Mouse (Mus musculus) layer of hippocampus, adult 11-12 months (tissue): ENCODE data around the gene Wfdc1.

Experiments
- DNase-seq: peaks from one replicate; pipeline ENCODE4 v3.0.0; 2022; ENCODE audit warnings: low spot score

Gene Wfdc1

DNA sequence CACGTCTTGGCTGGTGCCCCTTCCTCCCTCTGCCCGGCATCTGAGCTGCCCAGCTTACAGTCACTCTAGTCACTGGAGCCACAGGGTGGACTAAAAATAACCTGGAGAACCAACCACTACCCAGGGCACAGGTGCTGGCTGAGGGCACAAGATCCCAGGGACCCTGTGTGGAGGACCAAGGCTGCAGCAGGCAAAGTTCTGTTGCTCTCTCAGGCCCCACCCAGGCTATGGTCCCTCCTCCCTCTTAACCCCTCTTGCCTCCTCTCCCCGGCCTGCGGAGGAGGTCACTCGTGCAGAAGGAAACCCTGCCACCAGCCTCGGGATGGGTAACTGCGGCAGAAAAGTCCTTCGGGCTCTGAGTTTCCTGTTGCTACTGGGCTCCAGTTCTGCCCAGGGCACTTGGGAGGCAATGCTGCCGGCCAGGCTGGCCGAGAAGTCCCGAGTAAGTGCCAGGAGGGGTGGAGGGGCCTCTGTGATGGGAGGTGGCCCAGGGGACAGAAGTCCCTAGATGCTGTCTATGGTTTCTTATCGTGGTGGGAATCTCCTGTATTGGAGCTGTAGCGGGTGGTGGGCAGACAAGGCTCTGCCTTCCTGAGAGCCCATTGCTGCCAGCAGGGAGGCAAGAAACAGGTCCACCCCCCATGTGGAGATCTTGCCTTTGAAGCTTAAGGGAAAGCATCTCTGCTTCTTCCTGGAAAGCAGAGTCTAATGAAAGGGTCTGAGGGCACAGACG is at the start of gene Wfdc1:
TSS of gene Wfdc1 (plus strand) at position 147 of the 733 bp plus-strand sequence.
- no peak for DNase-seq

DNA sequence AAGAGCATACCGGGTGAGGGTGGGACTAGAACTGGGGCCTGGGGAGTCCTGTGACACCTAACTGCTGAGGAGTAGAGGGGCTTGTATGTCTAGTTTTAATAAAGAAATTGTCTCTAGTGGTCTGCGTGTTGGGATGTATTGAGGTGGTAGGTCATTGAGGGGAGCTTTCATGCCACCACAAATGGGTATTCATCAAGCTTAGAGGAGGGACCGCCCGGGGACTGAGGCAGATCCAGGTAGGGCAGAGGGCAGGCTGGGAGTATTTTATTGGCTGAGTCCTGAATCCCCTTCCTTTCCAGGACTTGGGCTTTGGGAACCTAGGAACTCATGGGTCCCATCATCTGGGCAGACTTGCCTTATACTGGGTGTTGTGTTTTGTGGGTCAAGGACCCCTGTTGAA is 49.4 kb upstream of the Wfdc1 start:
- DNase-seq, result no peak

- no peak for DNase-seq
These were observed 48.6 kb upstream of the Wfdc1 start for GRCm38 (mm10) chr8:119617586-119617985.

DNA sequence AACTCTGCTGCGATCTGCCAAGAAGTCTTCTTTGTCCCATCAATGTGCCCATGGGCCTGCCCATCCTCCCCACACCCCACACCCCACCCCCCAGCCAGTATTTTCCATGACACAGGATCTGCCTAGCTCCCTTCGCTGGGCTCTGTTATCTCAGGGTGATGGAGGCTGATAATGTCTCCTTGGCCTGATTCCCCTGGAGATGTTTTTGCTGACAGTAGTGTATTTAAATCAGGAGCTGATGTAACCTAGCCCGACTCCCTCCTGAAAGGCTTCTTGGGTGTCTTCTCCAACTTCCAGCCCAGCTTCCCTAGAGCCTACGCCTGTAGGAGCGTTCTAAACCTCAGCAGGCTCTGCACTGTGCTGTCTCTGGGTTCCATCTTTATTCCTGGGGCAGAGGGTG is 47.3 kb upstream of the Wfdc1 start:
- DNase-seq, result no peak

DNA sequence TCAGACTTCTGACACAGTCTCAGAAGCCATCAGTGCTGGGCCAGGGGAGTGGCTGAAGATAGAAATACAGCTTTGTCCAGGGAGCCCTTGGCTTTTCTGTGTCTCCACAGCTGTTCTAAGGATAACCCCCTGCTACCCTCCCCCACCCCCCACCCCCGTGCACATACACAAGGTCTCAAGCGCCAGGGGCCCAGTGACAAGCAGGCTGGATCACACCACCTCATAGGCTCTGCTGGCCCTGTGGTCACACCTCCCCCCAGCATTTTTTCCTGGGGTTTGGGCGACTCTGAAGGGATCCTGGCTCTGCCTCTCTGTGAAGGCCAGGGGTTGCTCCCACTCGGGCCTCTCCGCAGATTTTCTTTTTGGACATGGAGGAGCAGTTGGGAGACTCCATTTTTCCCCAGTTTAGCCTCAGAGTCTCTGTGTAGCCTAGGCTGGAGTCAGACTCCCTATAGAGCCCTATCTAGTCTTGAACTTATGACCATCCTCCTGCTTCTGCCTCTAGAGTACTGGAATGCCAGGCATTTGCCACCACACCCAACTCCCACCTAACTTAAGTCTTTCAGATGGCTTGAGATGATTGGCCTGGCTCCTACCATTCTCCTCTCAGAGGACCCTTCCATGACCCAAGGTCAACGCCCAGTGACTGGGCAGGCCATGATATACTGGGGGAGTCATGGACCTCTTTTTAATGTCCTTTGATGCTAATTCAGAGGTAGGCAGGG is 45.9 kb upstream of the Wfdc1 start:
- no peak for DNase-seq

- no peak for DNase-seq
These were observed 45.2 kb upstream of the Wfdc1 start for GRCm38 (mm10) chr8:119620848-119621465.

- no peak for DNase-seq
These were observed 43.6 kb upstream of the Wfdc1 start for GRCm38 (mm10) chr8:119622555-119622954.

- no peak for DNase-seq
These were observed 43.1 kb upstream of the Wfdc1 start for GRCm38 (mm10) chr8:119623061-119623460.

GRCm38 (mm10) chr8:119623744-119624143 is 42.4 kb upstream of the Wfdc1 start:
- DNase-seq, result no peak

GRCm38 (mm10) chr8:119624916-119625315 is 41.2 kb upstream of the Wfdc1 start:
- DNase-seq, result no peak

DNA sequence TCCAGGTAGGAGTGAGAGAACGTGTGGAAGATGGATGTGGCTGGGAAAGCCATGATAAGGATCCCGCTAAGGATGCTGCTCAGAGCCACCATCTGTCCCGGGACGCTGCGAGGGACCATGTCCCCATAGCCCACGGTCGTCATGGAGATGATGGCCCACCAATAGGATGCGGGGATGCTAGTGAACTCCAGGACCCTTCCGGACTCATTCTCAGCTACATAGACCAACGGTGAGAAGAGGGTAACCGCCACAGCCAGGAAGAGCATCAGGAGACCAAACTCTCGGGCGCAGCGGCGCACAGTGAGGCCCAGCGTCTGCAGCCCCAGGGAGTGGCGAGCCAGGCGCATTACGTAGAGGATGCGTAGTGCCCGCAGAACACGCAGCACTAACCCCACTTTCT is 40.4 kb upstream of the Wfdc1 start:
- no peak for DNase-seq

DNA sequence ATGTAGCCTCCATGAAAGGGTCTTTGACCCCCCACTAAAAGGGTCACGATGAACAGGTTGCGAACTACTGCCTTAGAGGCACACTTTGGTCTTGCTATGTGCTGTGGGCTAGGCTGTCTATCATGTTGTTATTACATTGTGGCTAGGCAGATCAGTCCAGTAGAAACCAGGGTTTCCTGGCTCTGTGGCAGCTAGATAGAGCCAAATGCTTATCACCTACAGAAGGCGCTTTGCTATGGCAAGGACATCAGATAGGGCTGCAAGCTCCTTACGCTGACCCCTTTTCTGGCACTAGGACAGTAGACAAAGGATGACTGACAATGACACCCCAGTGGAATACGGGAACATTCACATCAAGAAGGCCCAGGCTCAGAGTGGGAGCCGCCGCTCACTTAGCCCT is 39.0 kb upstream of the Wfdc1 start:
- no peak for DNase-seq

- DNase-seq, result no peak
These were observed 38.4 kb upstream of the Wfdc1 start for GRCm38 (mm10) chr8:119627613-119628359.

- no peak for DNase-seq
These were observed 35.3 kb upstream of the Wfdc1 start for GRCm38 (mm10) chr8:119630841-119631240.

GRCm38 (mm10) chr8:119632246-119632645 is 33.9 kb upstream of the Wfdc1 start:
- no peak for DNase-seq

GRCm38 (mm10) chr8:119632909-119633308 is 33.3 kb upstream of the Wfdc1 start:
- DNase-seq, result no peak

DNA sequence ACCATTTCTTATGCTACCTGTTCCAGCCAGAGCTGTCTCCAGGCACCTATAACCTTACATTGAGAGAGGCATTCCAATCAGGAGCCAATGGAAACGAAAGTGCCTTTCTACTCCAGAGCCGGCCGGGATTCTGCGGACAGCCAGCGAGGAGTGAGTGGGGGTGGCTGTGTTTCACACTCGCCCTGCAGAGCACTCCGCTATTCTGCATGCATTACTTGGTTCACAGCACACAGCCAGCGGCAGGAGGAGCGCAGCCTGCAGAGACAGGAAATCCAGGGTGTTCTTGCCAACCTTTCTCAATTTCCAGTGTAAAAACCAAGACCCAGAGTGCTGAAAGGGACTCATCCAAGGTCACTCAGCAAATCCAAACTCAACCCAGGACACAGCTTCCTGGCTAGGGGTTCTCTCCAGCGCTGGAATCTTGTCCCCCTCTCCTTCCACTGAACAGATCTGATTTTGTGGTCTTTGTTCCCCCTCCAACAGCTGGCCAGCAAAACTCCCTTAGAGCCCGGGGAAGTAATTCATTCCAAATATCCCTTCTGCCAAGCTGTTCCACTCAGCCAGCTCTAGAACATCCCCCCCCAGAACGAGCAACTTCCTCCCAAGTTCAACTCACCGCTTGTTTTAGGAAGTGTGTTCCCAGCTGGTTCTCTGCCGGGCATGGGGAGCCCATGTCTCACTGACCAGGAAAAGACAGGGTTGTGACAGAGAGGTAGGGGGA is 31.4 kb upstream of the Wfdc1 start:
- DNase-seq, result no peak

DNA sequence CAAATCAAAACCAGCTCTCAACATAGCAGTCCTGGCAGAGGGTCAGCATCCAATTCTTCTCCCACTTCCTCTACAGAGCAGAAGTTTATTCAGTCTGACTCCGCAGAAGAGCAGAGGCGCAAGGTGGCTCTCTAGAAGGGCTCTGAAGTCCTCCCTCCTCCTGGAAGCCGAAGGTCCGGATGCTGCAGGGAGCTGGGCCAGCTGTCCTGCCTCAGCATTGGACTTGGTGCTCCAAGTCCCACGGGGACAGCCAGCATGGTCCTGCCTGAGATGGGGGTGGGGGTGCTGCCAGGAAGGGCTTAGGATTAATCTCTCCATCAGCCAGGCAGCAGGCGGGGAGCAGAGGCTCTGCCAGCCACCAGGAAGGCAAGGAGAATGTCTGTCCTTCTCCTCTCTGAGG is 30.8 kb upstream of the Wfdc1 start, which contains the start of gene Kcng4:
TSS of gene Kcng4 (minus strand) at position 303 of the 400 bp plus-strand sequence.
- no peak for DNase-seq

DNA sequence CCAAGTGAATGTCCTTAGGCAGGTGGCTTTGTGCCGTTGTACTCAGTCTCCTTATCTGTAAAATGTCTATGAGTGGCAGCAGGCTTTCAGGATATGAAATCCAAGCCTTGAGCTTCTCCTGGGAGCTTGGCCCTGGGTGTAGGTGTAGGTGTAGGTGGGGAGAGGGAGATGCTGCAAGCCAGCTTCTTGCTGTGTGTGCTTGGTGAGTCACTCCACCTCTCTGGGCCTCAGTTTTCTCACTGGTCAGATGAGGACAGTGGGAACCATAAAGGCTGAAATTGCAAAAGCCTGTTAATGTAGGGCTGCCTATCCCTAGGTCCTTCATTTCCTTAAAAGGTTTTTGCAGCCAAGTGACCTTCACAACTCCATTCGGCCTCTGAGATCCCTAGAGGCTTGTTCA is 30.2 kb upstream of the Wfdc1 start:
- no peak for DNase-seq

DNA sequence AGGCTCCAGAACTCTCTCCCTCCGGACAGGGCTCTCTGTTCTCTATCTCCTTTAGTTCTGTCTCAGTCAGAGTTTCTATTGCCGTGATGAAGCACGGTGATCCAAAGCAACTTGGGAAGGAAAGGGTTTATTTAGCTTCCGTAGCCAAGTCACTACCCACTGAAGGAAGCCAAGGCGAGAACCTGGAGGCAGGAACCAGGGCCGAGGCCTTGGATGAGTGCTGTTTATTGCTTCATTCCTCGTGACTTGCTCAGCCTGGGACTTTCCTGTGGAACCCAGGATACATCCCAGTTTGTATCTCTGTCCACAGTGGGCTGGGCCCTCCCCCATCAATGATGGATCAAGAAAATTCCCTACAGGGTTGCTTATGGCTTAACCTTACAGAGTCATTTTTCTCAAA is 29.4 kb upstream of the Wfdc1 start:
- DNase-seq, result no peak

- no peak for DNase-seq
These were observed 28.8 kb upstream of the Wfdc1 start for GRCm38 (mm10) chr8:119637381-119637780.

DNA sequence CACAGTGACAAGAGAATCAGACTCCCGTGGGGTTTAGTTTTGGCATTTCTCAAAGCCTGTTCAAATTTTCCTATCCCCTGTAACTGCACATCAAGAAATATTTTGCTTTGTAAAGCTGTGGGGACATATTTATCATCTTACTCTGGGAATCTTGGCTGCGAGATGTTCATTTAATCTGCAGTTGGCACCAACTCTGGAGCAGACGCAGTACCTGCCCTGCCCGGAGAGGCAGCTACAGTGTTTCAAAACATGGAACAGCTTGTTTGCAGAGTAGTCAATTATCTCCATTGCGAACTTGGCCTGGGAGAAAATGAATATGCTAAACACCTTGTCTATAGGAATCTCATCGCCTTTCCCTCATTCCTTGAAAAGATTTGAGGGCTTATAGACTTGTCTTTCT is 27.9 kb upstream of the Wfdc1 start:
- no peak for DNase-seq
